Mouse (Mus musculus) heart, embryonic 10.5 days (tissue): ENCODE measurements around the gene Taar7d. TPM values are rescaled to one million over a fixed set of nuclear protein-coding genes. Genes with fewer than 3 reads are reported as not detected.
"Not testable (repeated sequence)": the region's sequence is repeated elsewhere in the genome, so short reads cannot be mapped to it uniquely, and the experiment has no call there.

Experiments
- DNase-seq: peaks from one replicate; pipeline ENCODE4 v3.0.0-alpha.2; 2017; ENCODE audit warnings: low spot score
- H3K27ac ChIP-seq: fragments of 300-500 bp; sonication (generic); 2 replicates; pipeline ENCODE4 v1.5.1; 2016; ENCODE audit warnings: mild to moderate bottlenecking
- H3K27me3 ChIP-seq: fragments of 300-500 bp; sonication (generic); 2 replicates; pipeline ENCODE4 v1.6.1; 2016; ENCODE audit warnings: mild to moderate bottlenecking; ENCODE audit not compliant: poor library complexity, insufficient read depth, severe bottlenecking
- H3K36me3 ChIP-seq: fragments of 300-500 bp; sonication (generic); 2 replicates; pipeline ENCODE4 v1.6.1; 2016; ENCODE audit warnings: mild to moderate bottlenecking, moderate library complexity
- H3K4me1 ChIP-seq: fragments of 300-500 bp; sonication (generic); 2 replicates; pipeline ENCODE4 v1.6.1; 2016; ENCODE audit warnings: mild to moderate bottlenecking
- H3K4me3 ChIP-seq: fragments of 300-500 bp; sonication (generic); 2 replicates; pipeline ENCODE4 v1.5.1; 2016; ENCODE audit warnings: mild to moderate bottlenecking, moderate library complexity
- H3K9me3 ChIP-seq: fragments of 300-500 bp; sonication (generic); 2 replicates; pipeline ENCODE4 v1.6.1; 2016; ENCODE audit warnings: mild to moderate bottlenecking, moderate library complexity
- WGBS: fragments of 180-500 bp; shearing (Covaris S2); methylation state at CpG from one replicate; pipeline ENCODE4 v1.1.7; 2016; 5-methylcytosine and 5-hydroxymethylcytosine counted together
- polyA plus RNA-seq: library from polyadenylated mRNA; unstranded; fragments of >200 nt; fragmentation: Nextera tagmentation; extraction: Ambion mirVana; gene quantifications from 2 replicates; pipeline ENCODE4 v1.2.1, GENCODE M21; 2016

Gene Taar7d
- polyA plus RNA-seq, 1 experiment from 2014 or later, result not detected

- Histone ChIP-seq H3K4me3 (no peak within 1 kb of the TSS), H3K36me3 (no peaks in the 10 kb centered on the region), H3K9me3 (no peaks in the 10 kb centered on the region), H3K27me3 (no peaks in the 10 kb centered on the region), H3K27ac (no peak within 1 kb of the TSS), H3K4me1 (no peaks in the 10 kb centered on the region)
- DNase-seq, result no peak
Observed at GRCm38 (mm10) chr10:24049210-24049609, 22.2 kb downstream of the Taar7d start, which contains the start of gene Taar7f. Gene Taar7f (plus strand): TSS chr10:24049510.

- Histone ChIP-seq H3K4me3 (no peak overlapping the region), H3K9me3 (no peaks in the 10 kb centered on the region), H3K36me3 (no peaks in the 10 kb centered on the region), H3K27ac (no peak overlapping the region), H3K27me3 (no peaks in the 10 kb centered on the region), H3K4me1 (no peaks in the 10 kb centered on the region)
- WGBS, result 28% methylated on average over 5 of the region's 5 CpGs
- no peak for DNase-seq
Observed at GRCm38 (mm10) chr10:24052039-24052438, 25.0 kb downstream of the Taar7d start.

GRCm38 (mm10) chr10:24058986-24059385, 32.0 kb downstream of the Taar7d start:
- WGBS, result 82% methylated on average over 3 of the region's 3 CpGs
- Histone ChIP-seq H3K27me3 (no peaks in the 10 kb centered on the region), H3K4me3 (no peak overlapping the region), H3K9me3 (no peaks in the 10 kb centered on the region), H3K36me3 (no peaks in the 10 kb centered on the region), H3K4me1 (no peaks in the 10 kb centered on the region), H3K27ac (no peak overlapping the region)
- no peak for DNase-seq

- not testable (repeated sequence) for H3K9me3 ChIP-seq, H3K4me1 ChIP-seq, H3K36me3 ChIP-seq, H3K27ac ChIP-seq, H3K4me3 ChIP-seq, DNase-seq, H3K27me3 ChIP-seq
- 38% methylated on average over 2 of the region's 2 CpGs for WGBS
Observed at GRCm38 (mm10) chr10:24074751-24075150, 47.7 kb downstream of the Taar7d start.

- not testable (repeated sequence) for H3K27ac ChIP-seq, H3K4me1 ChIP-seq, H3K27me3 ChIP-seq, H3K36me3 ChIP-seq, H3K4me3 ChIP-seq, DNase-seq, H3K9me3 ChIP-seq
- 79% methylated on average over 2 of the region's 4 CpGs for WGBS
Observed at GRCm38 (mm10) chr10:24076200-24076599, 49.2 kb downstream of the Taar7d start, which contains the start of gene Taar8a. Gene Taar8a (plus strand): TSS chr10:24076500.

Other genes with a start within 250 kb of the Taar7d start
- 94.5 and 118 TPM in 2 replicates for gene Rps12, start 239.9 kb upstream of the Taar7d start, polyA plus RNA-seq
- 5.6 and 7.1 TPM in 2 replicates for gene Slc18b1, start 230.2 kb upstream of the Taar7d start, polyA plus RNA-seq
- not detected in 2 replicates for gene Vnn3, start 175.8 kb upstream of the Taar7d start, polyA plus RNA-seq
- gene Vnn1, start 132.5 kb upstream of the Taar7d start, polyA plus RNA-seq, result 12.3 and 12.4 TPM in 2 replicates
- not detected in 2 replicates for gene Taar1, start 106.9 kb upstream of the Taar7d start, polyA plus RNA-seq
- gene Taar2, start 88.7 kb upstream of the Taar7d start, polyA plus RNA-seq, result 0.14 TPM in 1 of 2 replicates, not detected in the other
- gene Taar3, start 77.7 kb upstream of the Taar7d start, polyA plus RNA-seq, result not detected in 2 replicates
- not detected in 2 replicates for gene Taar4, start 66.7 kb upstream of the Taar7d start, polyA plus RNA-seq
- not detected in 2 replicates for gene Taar5, start 56.5 kb upstream of the Taar7d start, polyA plus RNA-seq
- gene Taar6, start 41.6 kb upstream of the Taar7d start, polyA plus RNA-seq, result not detected in 2 replicates
- not detected in 2 replicates for gene Taar7a, start 33.7 kb upstream of the Taar7d start, polyA plus RNA-seq
- gene Taar7b, start 27.3 kb upstream of the Taar7d start, polyA plus RNA-seq, result not detected in 2 replicates
- not detected in 2 replicates for gene Taar7e, start 10.4 kb downstream of the Taar7d start, polyA plus RNA-seq
- not detected in 2 replicates for gene Taar7f, start 22.3 kb downstream of the Taar7d start, polyA plus RNA-seq
- gene Taar8a, start 49.3 kb downstream of the Taar7d start, polyA plus RNA-seq, result not detected in 2 replicates
- not detected in 2 replicates for gene Taar8b, start 65.1 kb downstream of the Taar7d start, polyA plus RNA-seq
- gene Taar8c, start 74.7 kb downstream of the Taar7d start, polyA plus RNA-seq, result not detected in 2 replicates
- gene Taar9, start 82.3 kb downstream of the Taar7d start, polyA plus RNA-seq, result not detected in 2 replicates
- gene Stx7, start 122.1 kb downstream of the Taar7d start, polyA plus RNA-seq, result 78.7 and 81.8 TPM in 2 replicates
- gene Moxd1, start 196.3 kb downstream of the Taar7d start, polyA plus RNA-seq, result 1.6 and 6.2 TPM in 2 replicates